Mouse (Mus musculus): ENCODE data around the gene Snx3.

DNA sequence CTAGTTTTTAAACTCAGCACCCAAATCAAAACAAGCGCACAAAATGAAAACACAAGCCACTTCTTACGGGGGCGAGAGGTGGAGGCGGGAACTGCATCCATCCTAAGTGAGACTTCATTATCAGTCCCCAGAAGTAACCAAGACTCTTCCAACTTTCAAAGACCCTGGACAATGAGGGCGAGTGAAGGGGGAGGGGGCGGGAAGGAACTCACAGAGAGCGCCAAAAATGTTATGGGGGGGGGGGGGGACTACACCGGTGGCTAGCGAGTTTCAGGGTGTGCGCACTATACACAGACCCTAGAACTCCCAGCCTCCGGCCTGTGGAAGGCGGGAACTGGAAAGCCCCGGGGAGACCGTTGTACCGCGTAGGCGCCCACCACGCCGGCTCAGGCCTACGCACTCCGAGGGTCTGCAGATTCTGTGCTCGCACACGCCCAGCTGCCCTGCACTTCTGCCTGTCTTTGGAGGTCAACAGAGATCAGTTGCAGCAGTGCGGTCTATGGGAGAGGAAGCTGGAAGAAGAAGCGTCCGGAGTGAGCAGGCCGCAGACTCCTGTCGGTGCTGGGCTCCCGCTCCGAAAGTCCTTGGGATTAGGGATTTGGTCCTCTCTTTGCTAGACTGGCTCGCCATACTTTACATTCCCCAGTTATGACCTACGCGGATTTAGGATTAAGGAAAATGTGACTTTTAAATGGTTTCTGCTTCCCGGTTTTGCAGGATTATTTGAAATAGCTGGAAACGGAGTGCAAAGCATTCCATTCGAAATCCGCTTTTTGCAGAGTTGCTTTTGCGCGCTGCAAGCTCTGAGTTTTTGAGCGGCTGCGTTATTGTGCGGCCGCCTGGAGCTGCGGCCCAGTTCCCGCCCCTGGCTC lies 80.1 kb downstream of the Snx3 start:
- TF ChIP-seq CTCF (IDR thresholded peaks at IDR 0.05; ENCODE audit: extremely low read depth, insufficient read length, insufficient replicate concordance, low read depth, low read length) (no peak), POLR2A (IDR thresholded peaks at IDR 0.05; ENCODE audit: low read depth, low read length) (no peak)
